Mouse (Mus musculus) CD8-positive naive resting alpha-beta T cell, adult 2 months (primary cell): ENCODE results near the gene Mybpc2.
A peak's percentile ranks its signal among the peaks of the same experiment; 100 is the strongest.

Experiments
- DNase-seq, 2 experiments: peaks; one replicate each; pipeline ENCODE4 v3.0.0; 2022; ENCODE audit warnings: low read depth in 2 of 2, low spot score in 2 of 2

The Mybpc2 gene

GRCm38 (mm10) chr7:44524502-44524901, at the start of gene Mybpc2:
Gene Mybpc2 (minus strand): TSS chr7:44524656.
- DNase-seq: no peak

- no peak for DNase-seq
Measured at GRCm38 (mm10) chr7:44572956-44573484, 48.6 kb upstream of the Mybpc2 start.

- DNase-seq: no peak
Measured at GRCm38 (mm10) chr7:44572213-44572701, 47.8 kb upstream of the Mybpc2 start, which contains the start of gene Napsa. Gene Napsa (plus strand): TSS chr7:44572380.

DNA sequence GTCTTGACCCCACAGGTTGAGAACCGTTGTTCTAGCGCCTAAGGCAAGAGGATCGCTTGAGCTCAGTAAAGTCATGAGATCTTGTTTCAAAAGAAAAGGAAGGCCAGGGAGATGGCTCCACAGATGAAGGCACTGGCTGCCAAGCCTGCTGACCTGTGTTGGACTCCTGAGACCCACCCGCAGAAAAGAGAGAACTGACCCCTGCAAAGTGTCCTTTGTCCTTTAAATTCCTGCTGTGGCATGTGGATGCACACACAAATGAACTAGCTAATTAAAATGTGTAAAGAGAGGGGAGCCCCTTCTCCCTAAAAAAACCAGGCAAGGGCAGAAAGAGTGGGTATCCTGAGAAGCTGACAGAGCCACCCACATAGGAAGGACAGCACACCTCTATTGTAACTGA, 47.4 kb upstream of the Mybpc2 start:
- DNase-seq: no peak

GRCm38 (mm10) chr7:44570989-44571388, 46.5 kb upstream of the Mybpc2 start:
- no peak for DNase-seq

- no peak for DNase-seq
Measured at GRCm38 (mm10) chr7:44568803-44569202, 44.3 kb upstream of the Mybpc2 start.

DNA sequence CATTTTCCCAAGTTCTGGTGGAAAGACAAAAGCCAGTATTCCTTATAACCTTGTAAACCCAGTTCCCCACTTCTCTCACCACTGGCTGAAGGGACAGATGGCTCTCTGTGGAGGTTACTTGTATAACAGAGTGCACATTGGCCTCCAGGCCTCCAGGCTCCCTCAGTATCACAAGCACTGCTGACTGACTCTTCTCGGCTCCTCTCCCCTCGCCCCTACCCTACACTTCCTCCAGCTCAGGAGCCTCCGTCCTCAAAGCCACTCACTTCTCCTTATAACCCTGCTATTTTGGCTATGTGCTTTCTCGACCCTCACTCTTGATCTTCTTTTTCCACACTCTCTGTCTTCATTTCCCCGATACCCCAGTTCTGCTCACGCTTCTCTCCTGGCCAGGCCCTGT, 41.0 kb upstream of the Mybpc2 start:
- no peak for DNase-seq

DNA sequence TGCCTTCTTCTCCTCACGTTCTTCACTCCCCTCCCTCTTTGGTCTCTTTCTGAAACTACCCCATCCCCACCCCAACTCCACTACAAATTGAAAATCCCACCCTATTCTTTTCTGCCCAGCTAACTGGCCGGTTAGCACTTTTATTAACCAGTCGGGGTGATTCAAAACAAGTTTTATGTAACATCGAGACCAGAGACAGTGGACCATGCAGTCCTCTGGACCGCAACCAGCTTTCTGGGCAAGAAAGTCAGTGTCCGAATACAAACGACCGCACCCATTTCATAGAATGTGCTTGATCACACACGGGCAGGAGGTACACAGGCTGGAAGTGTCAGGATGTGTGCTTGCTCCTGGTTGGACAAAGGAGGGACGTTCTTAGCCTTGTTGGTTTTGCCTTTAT, 40.0 kb upstream of the Mybpc2 start:
- no peak for DNase-seq

DNA sequence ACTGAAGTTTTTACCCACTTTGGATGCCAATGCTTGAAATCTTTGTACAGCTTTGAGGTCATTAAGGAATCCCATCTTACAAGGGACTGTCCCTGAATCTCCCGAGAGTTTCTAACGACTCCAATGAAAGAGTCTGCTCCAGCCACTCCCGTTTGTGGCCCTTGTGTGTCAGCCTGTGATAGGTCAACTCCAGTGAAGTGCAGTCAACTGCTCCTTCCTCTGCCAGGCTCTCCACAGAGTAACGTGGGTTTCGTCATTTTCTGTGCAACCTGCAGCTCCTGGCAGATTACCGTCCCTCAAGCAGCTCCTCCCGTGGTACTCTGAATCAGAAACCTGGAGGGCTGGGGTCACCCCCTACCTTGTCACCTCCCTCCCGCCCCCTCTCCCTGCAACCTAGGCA, 38.8 kb upstream of the Mybpc2 start:
- DNase-seq: no peak

DNA sequence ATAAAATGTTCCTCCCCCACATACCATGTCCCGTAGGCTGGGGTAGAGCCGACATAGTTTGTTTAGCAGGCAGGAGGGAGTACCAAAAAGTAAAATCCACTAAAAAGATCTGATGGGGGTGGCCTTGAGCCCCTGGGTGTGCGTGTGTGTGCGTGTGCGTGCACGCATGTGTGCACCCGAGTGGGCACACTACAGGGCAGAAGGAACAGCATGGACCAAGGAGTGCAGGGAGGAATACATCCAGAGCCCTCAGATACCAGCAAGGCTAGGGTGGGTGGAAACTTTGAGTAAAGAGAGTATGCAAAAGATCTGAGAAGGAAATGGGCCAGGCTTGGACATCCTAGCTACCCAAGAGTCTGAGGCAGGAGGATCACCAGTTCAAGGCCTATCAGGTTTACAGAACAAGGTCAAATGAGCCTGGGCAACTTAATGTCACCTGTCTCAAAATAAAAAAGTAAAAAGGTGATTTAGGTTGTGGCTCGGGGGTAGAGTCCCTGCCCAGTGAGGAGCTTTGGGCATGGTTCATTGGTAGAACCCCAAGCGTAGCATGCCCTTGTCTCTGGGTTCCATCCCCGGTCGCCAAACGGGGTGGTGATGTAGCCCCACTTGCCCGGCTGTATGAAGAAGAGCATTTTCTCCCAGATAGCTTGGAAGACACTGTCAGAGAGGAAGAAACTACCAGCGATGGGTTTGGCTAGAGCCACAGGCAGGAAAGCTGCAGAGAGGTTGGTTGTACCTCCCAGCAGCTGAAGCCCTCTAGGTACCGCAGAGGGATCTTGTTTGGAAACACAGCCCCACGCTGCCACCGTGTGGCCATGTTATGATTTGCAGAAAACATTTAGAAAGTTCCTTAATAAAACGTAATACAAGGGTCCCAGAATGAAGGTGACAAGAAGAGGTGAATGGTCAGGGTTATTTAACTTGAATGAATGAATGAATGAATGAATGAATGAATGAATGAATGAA, 36.3 kb upstream of the Mybpc2 start:
- peak; percentile 66 to 85 for DNase-seq

- no peak for DNase-seq
Measured at GRCm38 (mm10) chr7:44557629-44558028, 33.2 kb upstream of the Mybpc2 start.

DNA sequence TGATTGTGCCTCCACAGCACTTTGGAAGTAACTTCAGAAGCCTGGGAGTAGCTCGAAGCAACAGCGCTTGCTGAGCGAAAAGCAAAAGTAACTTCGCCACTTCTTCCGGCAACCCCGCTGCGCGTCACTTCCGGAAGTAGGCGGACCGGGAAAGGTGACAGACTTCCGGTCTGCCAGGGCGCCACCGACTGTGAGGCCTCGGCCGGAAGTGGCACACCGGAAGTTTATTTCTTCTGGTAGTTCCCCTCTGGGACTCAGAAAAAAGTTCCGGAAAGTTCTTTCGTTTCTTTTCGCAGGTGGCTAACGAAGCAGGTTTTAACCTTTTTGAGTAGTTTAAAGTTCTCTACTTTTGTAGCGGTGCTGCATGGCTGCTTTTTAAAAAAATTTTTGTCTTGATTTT, 29.4 kb upstream of the Mybpc2 start, which contains the start of gene Nr1h2:
Gene Nr1h2 (minus strand): TSS at position 126 of the 400 bp plus-strand sequence.
- peak; percentile 95 to 96 for DNase-seq

- peak; percentile 54 to 74 for DNase-seq
Measured at GRCm38 (mm10) chr7:44553196-44553764, 28.8 kb upstream of the Mybpc2 start.

DNA sequence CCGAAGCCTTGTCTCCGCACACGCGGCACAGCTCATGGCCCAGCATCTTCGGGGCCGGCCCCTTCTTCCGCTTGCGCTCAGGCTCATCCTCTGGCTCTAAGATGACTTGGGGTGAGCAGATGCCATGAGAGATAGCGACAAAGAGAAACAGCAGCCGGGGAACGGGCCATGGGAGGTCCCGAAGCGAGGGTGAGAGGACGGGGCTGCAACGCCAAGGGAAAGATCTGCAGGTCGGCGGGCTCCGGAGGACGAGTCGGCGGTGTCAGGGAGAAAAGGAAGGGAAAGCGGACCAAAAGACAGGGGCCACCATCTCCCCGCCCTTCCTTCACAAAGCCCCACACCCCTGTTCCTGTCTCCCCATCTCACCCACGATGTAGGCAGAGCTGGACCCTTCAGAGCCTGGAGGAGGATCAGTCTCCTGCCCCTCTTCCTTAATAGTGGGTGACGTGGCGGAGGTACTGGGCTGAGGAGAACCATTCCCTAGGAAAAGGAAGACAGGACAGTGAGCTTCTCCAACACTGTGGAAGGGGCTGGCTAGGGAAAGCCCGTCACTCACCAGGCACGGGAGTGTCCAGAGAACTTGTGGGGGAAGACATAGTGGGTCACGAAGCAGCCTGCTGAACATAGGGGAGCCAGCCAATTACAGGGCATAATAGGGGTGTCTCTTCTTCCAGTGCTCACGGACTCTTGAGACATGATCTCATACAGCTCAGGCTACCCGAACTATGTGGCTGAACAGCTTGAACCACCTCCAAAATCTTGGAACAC, 27.9 kb upstream of the Mybpc2 start:
- no peak for DNase-seq

DNA sequence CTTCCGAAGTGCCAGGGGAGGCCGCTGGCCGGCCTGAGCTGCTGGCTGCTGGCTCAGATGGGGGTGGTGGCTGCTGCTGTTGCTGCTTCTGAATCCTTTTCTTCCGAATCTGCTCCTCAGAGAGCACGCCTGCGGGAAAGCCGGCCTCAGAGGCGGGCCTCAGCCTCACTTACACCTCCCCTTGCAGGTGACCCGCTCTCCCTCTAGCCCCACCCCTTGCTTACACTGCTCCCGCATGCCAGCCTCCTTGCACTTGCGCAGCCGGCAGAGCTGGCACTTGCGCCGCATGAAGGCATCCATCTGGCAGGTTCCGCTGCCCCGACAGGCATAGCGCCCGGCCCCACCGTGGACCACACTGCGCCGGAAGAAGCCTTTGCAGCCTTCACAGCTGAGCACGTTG, 27.3 kb upstream of the Mybpc2 start:
- DNase-seq: no peak

DNA sequence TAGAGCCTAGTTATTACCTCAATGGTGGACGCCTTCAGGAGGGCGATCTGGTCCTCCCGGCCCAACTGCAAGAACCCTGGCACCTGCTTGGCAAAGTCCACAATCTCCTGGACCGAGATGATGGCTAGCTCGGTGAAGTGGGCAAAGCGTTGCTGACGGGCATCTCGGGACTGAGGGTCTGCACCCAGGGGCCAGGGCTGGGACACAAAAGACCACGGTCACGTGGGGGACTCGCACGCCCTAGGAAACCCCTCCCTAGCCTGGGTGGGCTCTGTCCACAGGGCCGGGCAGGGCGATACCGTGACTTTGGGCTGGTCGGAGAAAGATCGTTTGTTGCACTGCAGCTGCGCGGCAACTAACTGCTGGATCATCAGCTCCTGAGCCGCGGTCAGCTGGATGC, 26.8 kb upstream of the Mybpc2 start:
- DNase-seq: no peak

DNA sequence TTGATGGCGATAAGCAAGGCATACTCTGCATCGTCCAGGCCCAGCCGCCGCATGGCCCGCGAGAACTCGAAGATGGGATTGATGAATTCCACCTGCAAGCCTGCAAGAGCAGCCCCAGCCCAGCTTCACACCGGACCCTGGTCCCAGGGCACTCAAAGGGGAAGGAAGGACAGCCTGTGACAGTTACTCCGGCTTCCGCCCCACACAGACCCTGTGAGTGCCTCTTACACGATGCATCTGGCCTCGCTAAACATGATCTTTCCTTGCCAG, 25.9 kb upstream of the Mybpc2 start:
- DNase-seq: no peak

DNA sequence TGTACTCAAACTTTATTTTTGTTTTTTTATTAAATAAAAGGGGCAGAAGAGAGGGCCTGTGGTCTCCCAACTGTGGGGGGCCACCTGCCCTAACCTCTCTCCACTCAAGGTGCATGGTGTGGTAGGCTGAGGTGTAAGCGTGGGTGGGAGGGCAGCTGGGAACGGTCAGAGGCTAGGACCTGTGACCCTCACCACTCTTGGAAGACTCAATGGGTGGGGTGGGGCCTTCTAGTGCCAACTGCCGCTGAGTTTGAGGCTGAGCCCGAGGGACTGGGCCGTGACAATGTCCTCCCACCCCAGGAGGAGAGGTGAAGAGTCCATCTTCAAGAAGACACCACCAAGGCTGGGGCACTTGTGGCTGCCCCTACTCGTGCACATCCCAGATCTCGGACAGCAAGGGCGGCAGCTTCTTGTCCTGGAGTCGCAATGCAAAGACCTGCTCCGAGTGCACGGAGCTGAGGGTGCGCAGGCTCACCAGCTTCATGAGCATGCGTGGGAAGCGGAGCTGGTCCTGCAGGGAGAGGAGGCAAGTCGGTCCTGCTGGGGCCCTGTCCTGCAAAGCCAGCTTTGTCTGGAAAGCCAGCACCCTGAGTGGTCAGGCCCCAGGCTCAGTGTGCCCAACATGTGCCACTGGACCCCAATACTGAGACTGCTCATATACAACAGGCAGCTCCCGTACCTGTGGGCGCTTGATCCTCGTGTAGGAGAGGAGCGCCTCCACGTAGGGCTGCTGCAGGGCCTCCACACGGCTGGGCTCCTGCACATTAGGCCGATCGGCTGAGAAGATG, 25.4 kb upstream of the Mybpc2 start:
- no peak for DNase-seq

GRCm38 (mm10) chr7:44548497-44549087, 24.1 kb upstream of the Mybpc2 start, which contains the start of gene Pold1:
Gene Pold1 (minus strand): TSS chr7:44548849.
- peak; percentile 100 for DNase-seq

DNA sequence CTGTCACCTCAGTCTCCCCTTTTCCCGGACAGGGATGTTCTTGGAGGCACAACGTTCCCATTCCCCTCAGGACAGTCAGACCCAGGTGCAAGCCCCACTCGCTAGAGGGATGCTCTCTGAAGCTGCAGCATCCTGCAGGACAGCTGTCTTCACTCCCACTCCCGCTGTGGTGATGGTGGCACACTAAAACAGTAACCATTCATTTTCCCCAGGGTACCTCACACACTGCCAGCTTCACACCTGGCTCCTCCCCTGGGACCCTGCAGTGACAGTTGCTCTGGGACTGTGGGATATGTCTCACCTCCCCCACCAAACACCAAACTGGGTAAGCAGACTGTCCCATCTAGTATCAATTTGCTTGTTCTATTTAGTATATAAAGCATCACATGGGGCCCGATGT, 23.3 kb upstream of the Mybpc2 start:
- no peak for DNase-seq
